Mouse (Mus musculus) kidney, postnatal 0 days (tissue): Measurements from ENCODE around the gene Rassf5. TPM values are rescaled to one million over a fixed set of nuclear protein-coding genes. Genes with fewer than 3 reads are reported as not detected.

Source experiments
- ATAC-seq: fragments of 200-750 bp; cut with Nextera tagmentation; replicated peaks from 2 replicates; pipeline ENCODE4 v1.8.0; 2017; ENCODE audit warnings: low read depth, moderate number of reproducible peaks, moderate TSS enrichment, moderate library complexity; ENCODE audit not compliant: low FRiP score
- DNase-seq: peaks from one replicate; pipeline ENCODE4 v3.0.0-alpha.2; 2016; ENCODE audit warnings: low spot score
- H3K27ac ChIP-seq: fragments of 300-500 bp; sonication (generic); 2 replicates; pipeline ENCODE4 v1.5.1; 2014; ENCODE audit warnings: mild to moderate bottlenecking
- H3K27me3 ChIP-seq: fragments of 300-500 bp; sonication (generic); 2 replicates; pipeline ENCODE4 v1.6.1; 2014; ENCODE audit warnings: low read length, mixed read lengths; ENCODE audit not compliant: insufficient read depth
- H3K36me3 ChIP-seq: fragments of 300-500 bp; sonication (generic); 2 replicates; pipeline ENCODE4 v1.6.1; 2014; ENCODE audit warnings: low read length, mixed read lengths; ENCODE audit not compliant: insufficient read depth
- H3K4me1 ChIP-seq: fragments of 300-500 bp; sonication (generic); replicated peaks from 2 replicates; pipeline ENCODE4 v1.6.1; 2014; ENCODE audit warnings: antibody characterized with exemption, low read length, mixed read lengths; ENCODE audit not compliant: insufficient read depth
- H3K4me2 ChIP-seq: fragments of 300-500 bp; sonication (generic); 2 replicates; pipeline ENCODE4 v1.6.1; 2014; ENCODE audit warnings: mild to moderate bottlenecking, low read length, moderate library complexity, mixed read lengths
- H3K4me3 ChIP-seq: fragments of 300-500 bp; sonication (generic); replicated peaks from 2 replicates; pipeline ENCODE4 v1.5.1; 2014; ENCODE audit warnings: low read depth, low read length
- H3K9ac ChIP-seq: fragments of 300-500 bp; sonication (generic); 2 replicates; pipeline ENCODE4 v1.6.1; 2014; ENCODE audit warnings: low read depth, low read length
- H3K9me3 ChIP-seq: fragments of 300-500 bp; sonication (generic); replicated peaks from 2 replicates; pipeline ENCODE4 v1.6.1; 2016; ENCODE audit warnings: low read length, inconsistent platforms, mixed read lengths
- CTCF ChIP-seq: IDR thresholded peaks from 2 replicates; pipeline ENCODE4 v1.5.1; 2016; ENCODE audit warnings: antibody characterized with exemption, low read depth, mild to moderate bottlenecking, moderate library complexity
- WGBS: fragments of 180-500 bp; shearing (Covaris S2); extraction: QIAGEN DNeasy Blood & Tissue Kit; methylation state at CpG from one replicate; pipeline ENCODE4 v1.1.7; 2014; 5-methylcytosine and 5-hydroxymethylcytosine counted together
- polyA plus RNA-seq: library from polyadenylated mRNA; unstranded; fragments of >200 nt; fragmentation: Nextera tagmentation; extraction: Ambion mirVana; gene quantifications from 2 replicates; pipeline ENCODE4 v1.2.1, GENCODE M21; 2015

Gene Rassf5
- polyA plus RNA-seq, 1 experiment from 2014 or later = 3.4 TPM

GRCm38 (mm10) chr1:131181642-131182527 is 63.2 kb downstream of the Rassf5 start:
- H3K9me3 ChIP-seq = no peaks in the 10 kb centered on the region
- no peaks in the 10 kb centered on the region for H3K4me1 ChIP-seq
- no peak overlapping the region for H3K4me3 ChIP-seq
- 60% methylated on average over 9 of the region's 9 CpGs for WGBS
- no peak overlapping the region for H3K9ac ChIP-seq
- TF ChIP-seq CTCF = peak; percentile 93
- peaks cover 9% of the 10 kb centered on the region; the same call in 1 of the 2 replicates for H3K36me3 ChIP-seq
- DNase-seq (peak; percentile 81), ATAC-seq (peak; percentile 44; the same call in 1 of the 2 replicates)
- H3K4me2 ChIP-seq = no peak overlapping the region
- H3K27ac ChIP-seq = no peak overlapping the region
- no peaks in the 10 kb centered on the region for H3K27me3 ChIP-seq

GRCm38 (mm10) chr1:131180386-131180785 is 64.7 kb downstream of the Rassf5 start:
- Histone ChIP-seq H3K4me3 (no peak overlapping the region), H3K36me3 (peaks cover 20% of the 10 kb centered on the region; the same call in 1 of the 2 replicates), H3K27ac (no peak overlapping the region), H3K4me2 (no peak overlapping the region), H3K9ac (no peak overlapping the region), H3K27me3 (no peaks in the 10 kb centered on the region), H3K4me1 (no peaks in the 10 kb centered on the region), H3K9me3 (no peaks in the 10 kb centered on the region)
- no peak for TF ChIP-seq CTCF
- WGBS = 96% methylated on average over 7 of the region's 7 CpGs
- ATAC-seq (no peak), DNase-seq (no peak)

GRCm38 (mm10) chr1:131178083-131178482 is 67.0 kb downstream of the Rassf5 start:
- Histone ChIP-seq H3K27me3 (no peaks in the 10 kb centered on the region), H3K27ac (no peak overlapping the region), H3K9me3 (no peaks in the 10 kb centered on the region), H3K9ac (no peak overlapping the region), H3K36me3 (peaks cover 25% of the 10 kb centered on the region), H3K4me1 (no peaks in the 10 kb centered on the region), H3K4me2 (no peak overlapping the region), H3K4me3 (no peak overlapping the region)
- no peak for TF ChIP-seq CTCF
- no peak for DNase-seq
- ATAC-seq = no peak
- 81% methylated on average over 5 of the region's 5 CpGs for WGBS

GRCm38 (mm10) chr1:131177249-131177648 is 67.8 kb downstream of the Rassf5 start:
- no peak overlapping the region for H3K27ac ChIP-seq
- DNase-seq (no peak), ATAC-seq (no peak)
- H3K9me3 ChIP-seq = no peaks in the 10 kb centered on the region
- 79% methylated on average over 4 of the region's 4 CpGs for WGBS
- H3K9ac ChIP-seq = no peak overlapping the region
- H3K4me2 ChIP-seq = no peak overlapping the region
- H3K4me3 ChIP-seq = no peak overlapping the region
- H3K36me3 ChIP-seq = peaks cover 29% of the 10 kb centered on the region
- TF ChIP-seq CTCF = no peak
- H3K4me1 ChIP-seq = no peaks in the 10 kb centered on the region
- no peaks in the 10 kb centered on the region for H3K27me3 ChIP-seq

- Histone ChIP-seq H3K36me3 (peaks cover 40% of the 10 kb centered on the region), H3K27me3 (no peaks in the 10 kb centered on the region), H3K9me3 (no peaks in the 10 kb centered on the region), H3K27ac (no peak overlapping the region), H3K9ac (no peak overlapping the region), H3K4me2 (no peak overlapping the region), H3K4me1 (no peaks in the 10 kb centered on the region), H3K4me3 (no peak overlapping the region)
- no peak for TF ChIP-seq CTCF
- ATAC-seq (no peak), DNase-seq (no peak)
- 94% methylated on average over 8 of the region's 8 CpGs for WGBS
Measured at GRCm38 (mm10) chr1:131175819-131176218, 69.2 kb downstream of the Rassf5 start.

- ATAC-seq = no peak
- no peak overlapping the region for H3K4me2 ChIP-seq
- no peak overlapping the region for H3K27ac ChIP-seq
- no peak overlapping the region for H3K9ac ChIP-seq
- WGBS = 100% methylated on average over 1 of the region's 1 CpGs
- H3K9me3 ChIP-seq = no peaks in the 10 kb centered on the region
- no peaks in the 10 kb centered on the region for H3K27me3 ChIP-seq
- no peaks in the 10 kb centered on the region for H3K4me1 ChIP-seq
- H3K4me3 ChIP-seq = no peak overlapping the region
- no peak for TF ChIP-seq CTCF
- DNase-seq = no peak
- H3K36me3 ChIP-seq = peaks cover 43% of the 10 kb centered on the region
Measured at GRCm38 (mm10) chr1:131175189-131175588, 69.9 kb downstream of the Rassf5 start.
